Mouse (Mus musculus): ENCODE measurements at regions not wholly inside any gene's neighbourhood (a gene's known extent, or its start where the extent isn't known, plus 50 kb on each side); places are given as distances from the start of the nearest gene placed in this dataset.

DNA sequence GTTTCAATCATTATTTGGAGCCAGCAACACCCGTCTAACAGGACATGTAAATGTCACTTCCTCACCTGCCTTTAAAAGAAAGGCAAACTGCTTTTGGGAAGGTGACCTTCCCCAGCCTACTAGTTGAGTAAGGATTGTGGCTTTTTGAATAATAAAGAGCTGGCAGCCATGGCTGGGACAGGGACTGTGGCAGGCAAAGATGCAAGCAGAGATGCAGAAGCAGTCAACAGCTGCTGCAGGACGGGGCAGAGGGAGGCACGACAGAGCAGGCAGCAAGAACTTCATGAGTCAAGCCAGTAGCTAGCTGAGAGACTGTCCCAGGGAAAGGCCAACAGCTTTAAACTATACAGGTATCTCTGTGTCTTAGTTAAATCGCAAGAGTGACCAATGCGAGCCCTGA lies 334.7 kb upstream of the Zfp462 start:
- no peak for DNase-seq (ENCODE audit: low read depth)

DNA sequence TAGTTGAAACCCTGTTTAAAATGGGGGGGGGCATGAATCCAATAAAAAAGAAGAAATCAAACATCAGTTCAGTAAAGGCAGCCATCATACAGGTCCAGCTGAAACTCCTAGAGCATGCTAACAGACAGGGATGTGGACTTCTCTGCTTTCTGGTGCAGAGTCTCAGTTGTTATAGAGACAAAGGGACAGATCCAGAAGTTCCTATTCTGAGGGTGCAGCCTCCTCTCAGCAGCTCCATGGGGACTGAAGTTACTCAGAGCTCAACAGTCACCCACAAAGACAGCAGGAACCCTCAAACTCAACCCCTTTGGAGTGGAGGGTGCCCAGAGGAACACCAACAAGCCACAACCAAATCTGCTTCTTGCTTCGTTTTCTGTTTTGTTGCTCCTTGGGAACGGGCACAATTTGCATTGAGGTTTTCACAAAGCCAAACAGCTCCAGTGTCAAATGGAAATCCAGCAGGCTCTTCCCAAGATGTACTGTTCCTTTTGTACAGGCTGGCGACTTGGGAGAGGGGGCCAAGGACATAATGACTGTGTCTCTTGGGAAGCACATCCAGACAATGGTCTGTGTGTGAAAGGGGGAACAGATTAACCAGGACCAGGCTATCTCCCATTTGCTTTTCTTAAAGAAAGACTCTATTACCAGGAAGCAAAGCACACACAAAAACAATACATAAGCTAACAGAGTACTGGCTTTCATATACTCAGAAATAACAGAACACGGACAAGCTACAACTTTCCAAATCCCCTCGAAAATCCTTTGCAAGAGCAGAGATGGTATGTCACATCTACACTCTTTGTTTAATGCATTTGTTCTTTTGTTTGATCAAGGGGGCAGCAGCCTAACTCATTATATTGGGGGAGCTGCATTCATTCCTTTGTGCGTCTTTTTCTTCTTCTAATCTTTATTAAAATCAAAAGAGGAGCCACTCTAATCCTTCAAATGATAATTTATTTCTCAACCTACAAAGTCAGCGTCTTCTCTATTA lies 332.6 kb upstream of the Zfp462 start:
- no peak for DNase-seq (ENCODE audit: low read depth)

DNA sequence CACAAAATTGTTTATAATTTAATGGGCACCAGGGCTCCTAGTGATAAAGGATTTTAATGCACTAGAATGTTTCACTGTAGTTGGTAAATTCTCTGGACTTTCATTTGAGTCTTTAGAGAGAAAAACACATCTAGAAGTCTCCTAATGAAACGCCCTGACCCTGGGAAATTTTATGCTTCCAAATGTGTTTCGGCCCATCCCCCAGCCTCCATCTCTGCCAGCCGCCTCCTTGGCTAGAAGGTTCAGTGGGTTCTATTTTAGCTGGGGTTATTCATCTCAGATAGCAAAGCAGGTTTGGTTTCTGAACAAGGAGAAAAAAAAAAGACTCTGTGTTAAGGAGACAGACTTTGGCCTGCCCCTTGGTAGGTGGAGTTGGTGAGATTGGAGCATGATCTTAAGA lies 331.8 kb upstream of the Zfp462 start:
- DNase-seq (ENCODE audit: low read depth), result no peak

DNA sequence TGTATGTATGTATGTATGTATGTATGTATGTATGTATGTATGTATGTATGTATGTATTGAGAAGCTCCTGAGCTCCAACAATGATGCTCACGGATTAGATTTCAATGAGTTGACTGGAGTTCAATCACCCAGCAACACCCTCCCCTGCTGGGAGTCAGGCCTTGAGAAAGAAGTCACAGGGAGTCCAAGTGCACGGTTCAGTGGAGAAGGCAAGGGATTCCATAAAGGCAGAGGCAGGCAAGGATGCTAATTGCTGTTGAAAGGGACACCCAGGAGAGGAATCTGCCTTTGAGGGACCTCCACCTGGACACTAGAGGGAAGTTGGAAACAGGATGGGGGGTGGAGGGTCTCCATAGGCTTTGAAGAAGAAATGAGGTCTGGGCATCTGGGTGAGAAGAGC lies 331.2 kb upstream of the Zfp462 start:
- no peak for DNase-seq (ENCODE audit: low read depth)

DNA sequence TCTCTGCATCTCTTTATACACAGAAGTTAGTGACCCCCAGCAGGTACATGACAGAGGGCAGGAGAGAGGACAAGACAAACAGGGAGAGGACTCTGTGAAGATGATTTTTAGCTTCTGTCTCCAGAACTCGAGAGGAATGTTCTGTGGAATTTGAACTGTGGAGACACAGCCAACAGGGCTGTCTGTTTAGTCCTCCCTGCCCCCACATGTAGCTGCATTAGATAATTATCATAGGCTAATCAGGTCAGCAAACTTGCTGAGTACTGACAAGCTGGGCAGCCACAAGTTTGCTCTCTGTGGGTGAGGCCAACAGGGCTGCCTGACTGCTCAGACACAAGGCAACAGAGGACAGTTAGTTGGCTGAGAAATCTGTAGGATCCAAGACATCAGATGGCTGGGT lies 329.0 kb upstream of the Zfp462 start:
- DNase-seq (ENCODE audit: low read depth), result no peak

DNA sequence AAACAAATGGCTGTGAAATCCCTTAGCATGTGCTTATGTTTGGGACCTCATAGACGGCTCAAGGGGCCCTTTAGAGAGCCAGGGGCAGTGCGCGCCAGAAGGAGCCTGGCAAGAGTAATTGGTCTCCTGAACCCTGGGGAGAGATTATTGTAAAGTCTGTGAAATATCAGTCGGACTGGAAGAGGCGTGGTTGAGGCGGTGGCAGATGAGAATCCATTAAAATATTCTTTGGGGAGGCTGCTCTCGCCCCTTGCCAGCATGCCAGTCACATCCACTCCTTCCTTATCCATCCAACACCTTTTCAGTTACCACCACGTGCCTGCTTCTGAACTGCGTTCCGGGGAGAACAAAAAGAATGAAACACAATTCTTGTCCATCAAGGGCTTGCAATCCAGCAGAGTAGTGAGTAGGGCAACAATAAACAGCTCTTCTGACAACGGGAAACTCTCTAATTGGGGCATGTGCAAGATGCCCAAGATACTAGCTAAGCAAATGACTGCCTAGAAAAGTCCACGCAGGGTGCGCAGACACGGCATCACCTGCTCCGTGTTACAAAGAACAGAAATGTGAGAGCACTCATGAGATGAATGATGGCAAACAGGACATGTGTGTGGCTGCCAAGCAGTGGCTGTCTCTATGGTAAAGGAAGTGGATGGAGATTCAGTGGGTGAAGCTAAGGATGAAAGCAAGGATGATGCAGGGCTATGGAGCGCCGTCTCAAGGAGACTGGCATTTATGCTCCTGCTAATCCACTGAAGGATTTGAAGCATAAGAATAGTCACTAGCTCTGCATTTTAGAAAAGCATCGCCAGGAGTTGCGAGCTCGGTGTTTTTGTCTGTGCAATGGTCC lies 320.6 kb upstream of the Zfp462 start:
- no peak for DNase-seq (ENCODE audit: low read depth)

DNA sequence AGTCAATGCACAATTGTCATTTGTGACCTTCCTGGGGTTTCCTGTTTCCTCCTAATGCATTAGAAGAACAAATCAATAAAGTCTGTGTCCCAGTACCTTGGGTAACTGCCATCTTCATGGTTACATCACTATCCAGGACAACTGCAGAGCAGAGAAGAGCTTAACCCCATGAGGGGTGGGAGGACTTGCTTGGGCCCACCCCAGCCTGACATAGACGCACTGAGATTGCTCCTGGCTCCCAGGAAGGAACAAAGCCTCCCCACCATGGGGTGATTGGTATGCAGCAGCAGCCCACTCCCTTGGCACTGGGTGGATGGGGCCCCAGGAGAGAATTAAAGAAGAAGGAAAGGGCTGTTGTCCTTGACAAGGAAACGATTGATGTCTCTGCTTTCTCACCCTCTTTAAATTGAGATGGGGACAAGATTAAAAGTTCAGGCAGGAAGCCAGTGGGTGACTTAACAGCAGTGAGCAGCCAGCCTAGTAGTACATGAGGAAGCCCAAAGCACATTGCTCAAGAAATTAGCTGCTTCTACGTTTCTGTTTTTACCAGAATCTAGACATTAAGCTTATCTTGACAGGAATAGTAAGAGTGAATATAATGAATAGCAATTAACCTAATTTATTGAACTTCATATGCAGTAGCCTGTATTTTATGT lies 307.7 kb upstream of the Zfp462 start:
- DNase-seq (ENCODE audit: low read depth), result no peak

DNA sequence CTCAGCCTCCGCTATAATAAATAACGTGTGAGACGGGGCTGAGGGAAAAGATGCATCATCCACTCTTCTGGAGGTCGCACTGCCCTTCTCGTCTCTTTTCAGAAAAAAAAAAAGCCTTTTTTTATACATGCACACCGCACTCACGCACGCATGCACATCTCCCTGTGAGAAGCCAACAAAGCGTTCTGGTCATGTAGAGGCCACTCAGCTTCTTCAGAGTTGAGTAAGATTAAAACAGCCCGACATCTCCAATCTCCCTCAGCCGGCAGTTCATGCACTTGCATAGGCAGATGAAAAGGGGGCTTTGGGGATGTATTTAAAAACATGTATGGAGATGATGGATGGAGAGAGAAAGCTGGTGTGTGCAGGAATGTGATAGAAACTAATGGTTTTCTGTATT lies 298.8 kb upstream of the Zfp462 start:
- no peak for DNase-seq (ENCODE audit: low read depth)

DNA sequence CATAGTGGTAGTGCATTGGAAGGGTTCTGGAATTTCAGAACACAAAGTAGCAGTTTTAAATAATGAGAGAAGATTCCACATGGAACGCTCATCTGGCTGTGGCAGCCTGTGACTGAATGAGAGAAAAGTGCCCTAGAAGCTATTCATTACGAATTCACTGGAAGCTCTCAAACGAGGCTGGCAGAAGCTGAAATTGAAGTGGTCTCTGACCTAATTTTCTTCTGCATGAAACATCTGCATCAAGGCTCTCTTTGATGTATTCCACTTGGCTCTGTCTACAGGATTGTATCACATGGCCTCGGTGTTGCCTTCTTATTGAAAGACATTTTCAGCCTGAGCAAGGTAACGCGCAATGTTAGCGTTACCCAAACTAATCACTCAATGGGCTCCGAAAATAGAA lies 298.4 kb upstream of the Zfp462 start:
- no peak for DNase-seq (ENCODE audit: low read depth)

DNA sequence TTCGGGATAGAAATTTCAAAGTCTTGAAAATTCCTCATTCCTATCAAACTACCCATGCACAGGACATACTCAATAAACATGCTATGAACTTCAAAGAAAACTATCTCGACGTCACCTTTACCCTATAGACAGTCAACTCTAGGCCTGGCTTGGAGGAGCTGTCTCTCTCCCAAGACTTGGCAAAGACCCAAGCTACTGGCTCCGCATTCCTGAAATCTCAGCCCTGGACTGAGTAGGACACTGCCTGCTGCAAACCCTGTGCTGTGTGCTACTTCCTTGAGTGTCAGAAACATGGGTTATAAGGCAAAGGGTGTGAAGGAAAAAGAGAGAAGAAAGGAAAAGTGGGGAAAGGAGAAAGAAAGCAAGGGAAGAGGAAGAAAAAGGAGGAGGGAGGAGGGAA lies 296.6 kb upstream of the Zfp462 start:
- DNase-seq (ENCODE audit: low read depth), result no peak

DNA sequence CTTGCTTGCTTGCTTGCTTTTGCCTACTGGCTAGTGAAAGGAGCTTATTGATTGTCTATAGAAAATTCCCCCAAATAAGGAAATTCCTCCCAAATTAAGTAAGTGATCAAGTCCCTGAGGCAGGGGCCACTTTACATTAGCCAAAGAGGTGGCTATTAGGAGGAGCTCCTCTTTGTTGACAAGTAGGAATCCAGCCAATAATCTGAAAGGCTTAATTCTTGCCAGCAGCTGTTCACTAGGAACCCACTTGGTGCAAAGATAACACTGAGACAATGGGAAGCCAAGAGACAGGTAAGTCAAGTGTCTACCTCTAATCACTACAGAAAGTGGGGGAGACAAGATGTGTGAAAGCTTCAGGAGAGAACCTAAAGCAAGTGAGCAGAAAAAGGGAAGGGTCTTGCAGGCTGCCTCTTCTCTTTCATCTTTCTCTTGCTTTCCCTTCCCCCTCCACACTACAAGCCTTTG lies 293.2 kb upstream of the Zfp462 start:
- DNase-seq (ENCODE audit: low read depth), result no peak

DNA sequence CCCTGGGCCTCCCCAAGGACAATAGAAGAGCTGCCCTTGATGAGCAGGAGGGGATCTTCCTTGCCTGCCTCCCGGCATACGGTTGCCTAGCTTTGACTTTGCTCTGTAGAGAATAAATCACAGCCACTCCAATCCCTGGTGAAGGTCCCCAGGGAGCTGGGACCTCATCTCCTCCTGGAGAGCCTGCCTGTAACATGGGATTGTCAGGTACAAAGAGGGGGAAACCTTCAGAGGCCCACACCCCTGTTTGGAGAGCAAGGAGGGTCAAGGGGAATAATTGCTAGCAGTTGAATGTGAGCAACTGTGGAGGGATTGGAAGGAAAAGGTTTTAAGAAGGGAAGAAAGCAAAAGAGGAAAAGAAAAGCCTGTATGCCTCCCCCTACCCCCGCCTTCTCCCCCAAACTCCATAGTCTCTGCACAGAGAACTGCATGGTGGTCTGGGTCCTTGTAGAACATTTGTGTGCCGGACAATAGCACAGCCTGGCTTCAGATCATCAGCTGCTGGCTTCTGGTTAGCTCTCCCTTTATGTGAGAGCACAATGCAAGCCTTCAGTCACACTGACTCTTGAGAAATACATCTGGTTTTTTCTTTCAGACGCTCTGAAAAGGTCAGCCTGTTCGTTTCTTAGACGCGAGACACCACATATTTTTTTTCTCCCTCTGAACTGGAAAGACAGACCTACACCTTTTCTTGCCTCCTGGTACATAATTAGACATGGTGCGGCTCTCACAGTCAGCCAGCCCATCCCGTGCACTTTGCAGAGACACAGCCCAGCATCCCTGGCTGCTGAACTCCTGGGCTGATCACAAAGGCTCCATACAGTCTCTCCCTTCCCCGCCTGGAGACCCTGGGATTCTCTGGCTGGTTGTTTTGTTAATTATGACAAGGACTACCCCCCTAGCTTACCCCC lies 292.5 kb upstream of the Zfp462 start:
- DNase-seq (ENCODE audit: low read depth), result no peak

DNA sequence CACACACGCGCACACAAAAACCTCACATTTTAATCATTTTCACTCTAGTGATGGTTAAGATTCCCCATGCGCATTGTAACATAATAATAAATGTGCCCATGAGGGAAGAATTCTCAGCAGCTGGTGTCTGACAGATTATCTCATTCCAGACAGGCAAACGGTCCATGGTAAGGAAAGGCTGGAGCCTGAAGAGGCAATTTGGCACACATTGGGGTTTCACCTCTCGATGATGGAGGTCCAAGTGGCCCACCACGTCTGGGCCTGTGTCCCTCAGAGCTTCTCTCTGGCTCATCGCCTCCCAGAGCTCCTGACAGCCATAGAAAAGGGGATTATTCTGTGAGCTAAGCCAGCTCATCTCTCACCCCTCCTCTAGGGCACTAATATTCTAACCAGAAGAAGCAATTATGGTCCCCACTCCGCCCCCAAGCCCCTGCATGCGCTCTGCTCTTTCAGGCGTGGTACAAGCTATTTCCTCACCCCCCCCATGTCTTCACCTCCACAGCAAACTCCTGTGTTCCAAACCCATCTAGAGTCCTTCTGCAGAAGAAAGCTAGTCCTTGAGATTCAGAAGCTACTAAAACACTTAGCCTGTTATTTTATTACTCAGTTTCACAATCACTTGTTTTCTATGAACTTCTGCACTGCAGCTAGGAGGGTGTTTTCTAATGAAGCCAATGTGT lies 291.6 kb upstream of the Zfp462 start:
- no peak for DNase-seq (ENCODE audit: low read depth)
